Mouse (Mus musculus) hindbrain, embryonic 15.5 days (tissue): ENCODE data around the gene Cnst. TPM values are rescaled to one million over a fixed set of nuclear protein-coding genes. Genes with fewer than 3 reads are reported as not detected.

Source experiments
- ATAC-seq: fragments of 200-750 bp; cut with Nextera tagmentation; 2 replicates; pipeline ENCODE4 v1.8.0; 2017; ENCODE audit warnings: low read depth, moderate number of reproducible peaks, moderate TSS enrichment; ENCODE audit not compliant: low FRiP score
- H3K27ac ChIP-seq: fragments of 300-500 bp; sonication (generic); replicated peaks from 2 replicates; pipeline ENCODE4 v1.5.1; 2015; ENCODE audit warnings: mild to moderate bottlenecking, inconsistent platforms
- H3K27me3 ChIP-seq: fragments of 300-500 bp; sonication (generic); 2 replicates; pipeline ENCODE4 v1.6.1; 2015; ENCODE audit warnings: control low read depth, inconsistent platforms
- H3K36me3 ChIP-seq: fragments of 300-500 bp; sonication (generic); 2 replicates; pipeline ENCODE4 v1.6.1; 2015; ENCODE audit warnings: control low read depth, inconsistent platforms
- H3K4me1 ChIP-seq: fragments of 300-500 bp; sonication (generic); replicated peaks from 2 replicates; pipeline ENCODE4 v1.6.1; 2015; ENCODE audit warnings: control low read depth, inconsistent platforms
- H3K4me2 ChIP-seq: fragments of 300-500 bp; sonication (generic); 2 replicates; pipeline ENCODE4 v1.6.1; 2015; ENCODE audit warnings: moderate library complexity, mild to moderate bottlenecking, inconsistent platforms
- H3K4me3 ChIP-seq: fragments of 300-500 bp; sonication (generic); 2 replicates; pipeline ENCODE4 v1.5.1; 2015; ENCODE audit warnings: mild to moderate bottlenecking, inconsistent platforms
- H3K9ac ChIP-seq: fragments of 300-500 bp; sonication (generic); 2 replicates; pipeline ENCODE4 v1.6.1; 2015; ENCODE audit warnings: inconsistent platforms
- H3K9me3 ChIP-seq: fragments of 300-500 bp; sonication (generic); 2 replicates; pipeline ENCODE4 v1.6.1; 2016; ENCODE audit warnings: control low read depth, inconsistent platforms
- WGBS: fragments of 180-500 bp; shearing (Covaris S2); methylation state at CpG from one replicate; pipeline ENCODE4 v1.1.7; 2015; 5-methylcytosine and 5-hydroxymethylcytosine counted together
- polyA plus RNA-seq: library from polyadenylated mRNA; unstranded; fragments of >200 nt; fragmentation: Nextera tagmentation; extraction: Ambion mirVana; gene quantifications from 2 replicates; pipeline ENCODE4 v1.2.1, GENCODE M21; 2015

Gene Cnst
- polyA plus RNA-seq, 1 experiment from 2014 or later = 26.2 TPM

DNA sequence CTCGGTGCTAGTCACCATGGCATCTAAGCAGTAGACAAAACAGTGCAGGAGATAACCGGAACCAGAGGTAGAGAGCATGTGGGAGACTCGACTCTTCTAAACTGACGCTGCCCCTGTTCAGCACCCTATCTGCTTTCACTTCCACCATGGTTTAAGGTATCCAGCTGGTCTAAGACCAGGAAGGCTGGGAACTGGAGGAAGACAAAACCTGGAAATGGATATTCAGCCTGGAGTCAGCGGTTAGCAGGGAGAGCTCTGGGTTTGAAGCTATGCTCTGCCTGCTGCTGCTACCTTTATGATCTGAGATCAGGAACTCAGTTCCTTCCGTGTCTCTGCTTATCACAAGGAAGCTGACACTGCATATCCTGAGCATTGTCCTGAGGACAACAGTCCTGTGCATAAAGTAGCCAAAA lies 35.9 kb downstream of the Cnst start:
- Histone ChIP-seq H3K27me3 (no peaks in the 10 kb centered on the region), H3K4me3 (no peak overlapping the region), H3K9me3 (no peaks in the 10 kb centered on the region), H3K36me3 (peaks cover 7% of the 10 kb centered on the region; the same call in 1 of the 2 replicates), H3K4me1 (peaks cover 8% of the 10 kb centered on the region), H3K27ac (no peak overlapping the region), H3K9ac (no peak overlapping the region), H3K4me2 (no peak overlapping the region)
- 57% methylated on average over 6 of the region's 6 CpGs for WGBS
- no peak for ATAC-seq

DNA sequence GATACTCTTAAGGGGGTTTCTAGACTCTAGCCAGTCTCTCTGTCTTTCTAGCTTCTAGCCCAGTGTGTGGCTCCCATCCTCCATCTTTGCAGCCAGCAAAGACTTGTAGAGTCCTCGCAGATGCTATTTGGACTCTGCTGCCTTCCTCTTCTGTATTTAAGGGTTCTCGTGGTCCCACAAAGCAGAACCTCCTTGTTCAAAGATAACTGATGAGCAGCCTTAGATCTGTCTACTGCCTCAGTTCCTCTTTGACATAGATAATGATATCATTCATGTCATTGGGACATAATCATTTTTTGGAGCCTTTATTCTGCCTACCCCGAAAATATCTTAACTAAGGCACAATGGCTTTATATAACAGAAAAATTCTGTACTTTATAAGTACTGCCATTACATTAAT lies 36.9 kb downstream of the Cnst start:
- 96% methylated on average over 3 of the region's 3 CpGs for WGBS
- peaks cover 13% of the 10 kb centered on the region for H3K4me1 ChIP-seq

GRCm38 (mm10) chr1:179584220-179584619 lies 38.0 kb downstream of the Cnst start:
- Histone ChIP-seq H3K4me2 (no peak overlapping the region), H3K27me3 (no peaks in the 10 kb centered on the region), H3K9me3 (no peaks in the 10 kb centered on the region), H3K9ac (no peak overlapping the region), H3K36me3 (peaks cover 7% of the 10 kb centered on the region; the same call in 1 of the 2 replicates), H3K27ac (no peak overlapping the region), H3K4me1 (peaks cover 16% of the 10 kb centered on the region), H3K4me3 (no peak overlapping the region)
- WGBS = 89% methylated on average over 4 of the region's 4 CpGs
- ATAC-seq = no peak

More for the DNA sequence above, 36.9 kb downstream of the Cnst start:
- no peak overlapping the region for H3K27ac ChIP-seq
- no peaks in the 10 kb centered on the region for H3K27me3 ChIP-seq
- H3K9me3 ChIP-seq = no peaks in the 10 kb centered on the region
- no peak for ATAC-seq
- H3K4me2 ChIP-seq = no peak overlapping the region
- no peak overlapping the region for H3K9ac ChIP-seq
- no peak overlapping the region for H3K4me3 ChIP-seq
- H3K36me3 ChIP-seq = peaks cover 7% of the 10 kb centered on the region; the same call in 1 of the 2 replicates

DNA sequence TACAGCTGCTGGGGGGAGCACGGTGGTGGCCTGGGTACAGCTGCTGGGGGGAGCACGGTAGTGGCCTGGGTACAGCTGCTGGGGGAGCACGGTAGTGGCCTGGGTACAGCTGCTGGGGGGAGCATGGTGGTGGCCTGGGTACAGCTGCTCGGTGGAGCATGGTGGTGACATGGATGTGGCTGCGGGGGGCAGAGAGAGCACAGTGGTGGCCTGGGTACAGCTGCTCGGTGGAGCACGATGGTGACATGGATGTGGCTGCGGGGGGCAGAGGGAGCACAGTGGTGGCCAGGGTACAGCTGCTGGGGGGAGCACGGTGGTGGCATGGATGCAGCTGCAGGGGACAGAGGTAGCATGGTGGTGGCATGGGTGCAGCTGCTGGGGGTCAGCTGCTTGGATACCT lies 39.5 kb downstream of the Cnst start:
- ATAC-seq = no peak
- H3K4me3 ChIP-seq = no peak overlapping the region
- no peak overlapping the region for H3K27ac ChIP-seq

DNA sequence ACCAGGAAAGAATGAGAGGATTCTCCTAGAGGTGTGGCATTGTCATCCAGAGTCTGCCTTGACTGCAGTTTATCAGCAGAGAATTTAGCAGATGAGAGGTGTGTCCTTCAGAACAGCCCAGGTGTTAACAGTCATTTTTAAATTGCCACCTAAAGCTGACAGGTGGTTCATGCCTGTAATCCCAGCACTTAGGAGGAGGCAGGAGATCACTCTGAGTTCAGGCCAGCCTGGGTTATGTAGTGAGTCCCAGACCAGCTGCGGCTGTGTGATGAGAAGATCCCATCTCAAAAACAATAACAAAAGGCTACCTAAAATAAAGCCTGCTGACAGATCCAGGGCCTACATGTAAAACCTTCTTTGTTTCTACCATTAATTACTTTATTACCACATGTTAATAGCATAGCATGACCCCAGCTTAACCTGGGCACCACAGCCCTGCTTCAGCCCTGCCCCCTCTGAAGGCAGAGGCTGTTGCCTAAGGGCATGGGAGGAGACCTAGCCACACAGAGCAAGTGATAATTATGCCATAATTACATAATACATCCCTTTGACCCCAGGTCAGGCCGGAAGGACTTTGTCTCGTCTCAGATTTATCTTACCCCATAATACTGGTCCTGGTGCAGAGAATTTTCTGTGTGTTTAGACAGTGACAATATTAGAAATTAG lies 40.4 kb downstream of the Cnst start:
- no peaks in the 10 kb centered on the region for H3K27me3 ChIP-seq
- no peak overlapping the region for H3K4me3 ChIP-seq
- WGBS = 56% methylated on average over 3 of the region's 3 CpGs

More for the DNA sequence above, 39.5 kb downstream of the Cnst start:
- H3K36me3 ChIP-seq = no peaks in the 10 kb centered on the region
- H3K27me3 ChIP-seq = no peaks in the 10 kb centered on the region
- H3K4me1 ChIP-seq = peaks cover 16% of the 10 kb centered on the region
- H3K4me2 ChIP-seq = no peak overlapping the region
- WGBS = 64% methylated on average over 9 of the region's 9 CpGs
- H3K9me3 ChIP-seq = no peaks in the 10 kb centered on the region
- no peak overlapping the region for H3K9ac ChIP-seq

GRCm38 (mm10) chr1:179588230-179588629 lies 42.1 kb downstream of the Cnst start:
- no peak overlapping the region; the same call in 1 of the 2 replicates for H3K4me2 ChIP-seq
- no peaks in the 10 kb centered on the region for H3K9me3 ChIP-seq
- H3K27me3 ChIP-seq = no peaks in the 10 kb centered on the region
- ATAC-seq = no peak
- 0 out of 2 replicates have a peak, but pooled peaks cover 4% of the 10 kb centered on the region for H3K36me3 ChIP-seq
- WGBS = 41% methylated on average over 4 of the region's 4 CpGs
- peak overlapping the region; percentile 23 for H3K27ac ChIP-seq
- peaks cover 16% of the 10 kb centered on the region for H3K4me1 ChIP-seq
- no peak overlapping the region for H3K4me3 ChIP-seq
- H3K9ac ChIP-seq = no peak overlapping the region

More for the DNA sequence above, 40.4 kb downstream of the Cnst start:
- no peak overlapping the region for H3K9ac ChIP-seq
- no peak overlapping the region for H3K27ac ChIP-seq
- ATAC-seq = no peak
- no peaks in the 10 kb centered on the region for H3K36me3 ChIP-seq
- H3K4me1 ChIP-seq = peaks cover 16% of the 10 kb centered on the region
- H3K9me3 ChIP-seq = no peaks in the 10 kb centered on the region
- no peak overlapping the region for H3K4me2 ChIP-seq

DNA sequence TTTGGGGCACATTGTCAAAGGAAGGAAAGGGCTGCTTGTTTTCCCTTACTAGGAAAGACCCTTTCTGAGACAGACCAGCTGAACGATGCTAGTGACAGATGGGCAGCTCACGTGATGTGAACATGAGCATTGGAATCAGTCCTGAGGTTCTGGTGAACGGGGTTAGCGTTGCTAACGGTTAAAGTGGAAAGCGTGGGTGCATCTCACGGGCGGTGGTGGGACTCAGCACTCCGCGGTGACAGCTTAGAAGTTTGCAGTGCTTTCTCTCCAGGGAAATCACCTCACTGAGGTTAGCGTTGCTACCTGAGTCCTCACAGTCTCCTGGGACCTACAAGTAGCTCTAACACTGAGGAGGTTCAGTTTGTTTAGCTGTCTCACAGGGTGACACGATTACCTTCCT lies 45.5 kb downstream of the Cnst start:
- Histone ChIP-seq H3K4me2 (0 out of 2 replicates have a peak overlapping the region, but pooled peaks have one; percentile 14), H3K9me3 (no peaks in the 10 kb centered on the region), H3K4me3 (no peak overlapping the region), H3K27ac (no peak overlapping the region), H3K9ac (no peak overlapping the region), H3K36me3 (0 out of 2 replicates have a peak, but pooled peaks cover 4% of the 10 kb centered on the region), H3K4me1 (peaks cover 11% of the 10 kb centered on the region), H3K27me3 (no peaks in the 10 kb centered on the region)
- 74% methylated on average over 12 of the region's 12 CpGs for WGBS
- ATAC-seq = no peak; the same call in 1 of the 2 replicates

GRCm38 (mm10) chr1:179592143-179592542 lies 46.0 kb downstream of the Cnst start:
- Histone ChIP-seq H3K4me2 (no peak overlapping the region), H3K27me3 (no peaks in the 10 kb centered on the region), H3K27ac (no peak overlapping the region), H3K4me1 (peaks cover 6% of the 10 kb centered on the region), H3K9me3 (no peaks in the 10 kb centered on the region), H3K36me3 (0 out of 2 replicates have a peak, but pooled peaks cover 4% of the 10 kb centered on the region), H3K4me3 (no peak overlapping the region), H3K9ac (no peak overlapping the region)
- no peak for ATAC-seq
- 88% methylated on average over 2 of the region's 2 CpGs for WGBS

- Histone ChIP-seq H3K9ac (no peak overlapping the region), H3K27me3 (no peaks in the 10 kb centered on the region), H3K9me3 (no peaks in the 10 kb centered on the region), H3K4me2 (no peak overlapping the region), H3K27ac (no peak overlapping the region), H3K4me1 (peaks cover 4% of the 10 kb centered on the region), H3K4me3 (no peak overlapping the region), H3K36me3 (0 out of 2 replicates have a peak, but pooled peaks cover 4% of the 10 kb centered on the region)
- WGBS = 74% methylated on average over 7 of the region's 7 CpGs
- ATAC-seq = no peak
Measured at GRCm38 (mm10) chr1:179592972-179593371, 46.8 kb downstream of the Cnst start.

- no peak for ATAC-seq
- Histone ChIP-seq H3K27me3 (no peaks in the 10 kb centered on the region), H3K9ac (no peak overlapping the region), H3K4me1 (no peaks in the 10 kb centered on the region), H3K27ac (no peak overlapping the region), H3K4me2 (no peak overlapping the region), H3K36me3 (no peaks in the 10 kb centered on the region), H3K4me3 (no peak overlapping the region), H3K9me3 (no peaks in the 10 kb centered on the region)
- WGBS = 83% methylated on average over 6 of the region's 6 CpGs
Measured at GRCm38 (mm10) chr1:179598386-179598785, 52.2 kb downstream of the Cnst start.

DNA sequence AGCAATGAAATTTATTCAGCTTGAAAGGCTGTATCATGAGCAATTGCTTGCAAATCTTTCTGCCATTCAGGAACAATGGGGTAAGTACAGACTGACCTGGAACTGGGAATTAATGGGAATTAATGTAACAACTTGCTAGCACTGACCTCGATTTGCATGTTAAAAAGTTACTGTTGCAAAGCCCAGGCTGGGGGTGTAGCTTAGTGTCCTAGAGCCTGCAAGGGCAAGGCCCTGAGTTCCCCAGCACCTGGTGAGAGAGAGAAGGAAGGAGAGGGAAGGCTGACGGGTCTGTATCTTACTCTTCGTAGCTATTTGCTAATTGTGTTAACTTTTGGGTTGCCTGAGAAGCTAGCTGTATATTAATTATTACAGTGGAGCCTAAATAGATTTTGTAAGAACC lies 58.4 kb downstream of the Cnst start:
- Histone ChIP-seq H3K4me1 (no peaks in the 10 kb centered on the region; the same call in 1 of the 2 replicates), H3K4me3 (no peak overlapping the region), H3K9ac (no peak overlapping the region), H3K27ac (no peak overlapping the region), H3K27me3 (no peaks in the 10 kb centered on the region), H3K4me2 (no peak overlapping the region), H3K9me3 (no peaks in the 10 kb centered on the region), H3K36me3 (no peaks in the 10 kb centered on the region)
- ATAC-seq = no peak
- WGBS = 57% methylated on average over 3 of the region's 3 CpGs

- Histone ChIP-seq H3K27ac (no peak overlapping the region), H3K9me3 (no peaks in the 10 kb centered on the region), H3K36me3 (peaks cover 9% of the 10 kb centered on the region; the same call in 1 of the 2 replicates), H3K27me3 (no peaks in the 10 kb centered on the region), H3K4me3 (no peak overlapping the region), H3K4me2 (no peak overlapping the region), H3K4me1 (peaks cover 6% of the 10 kb centered on the region; the same call in 1 of the 2 replicates), H3K9ac (no peak overlapping the region)
- ATAC-seq = no peak
- 91% methylated on average over 9 of the region's 9 CpGs for WGBS
Measured at GRCm38 (mm10) chr1:179606004-179606723, 60.0 kb downstream of the Cnst start.
